Mouse (Mus musculus) heart, postnatal 0 days (tissue): ENCODE measurements at regions not wholly inside any gene's neighbourhood (a gene's known extent, or its start where the extent isn't known, plus 50 kb on each side); places are given as distances from the start of the nearest gene placed in this dataset.

Experiments
- ATAC-seq: fragments of 200-750 bp; cut with Nextera tagmentation; 2 replicates; pipeline ENCODE4 v1.8.0; 2017; ENCODE audit warnings: low read depth, moderate number of reproducible peaks, moderate library complexity; ENCODE audit not compliant: insufficient read depth
- DNase-seq: peaks from one replicate; pipeline ENCODE4 v3.0.0-alpha.2; 2016; ENCODE audit warnings: low spot score
- H3K27ac ChIP-seq: fragments of 300-500 bp; sonication (generic); 2 replicates; pipeline ENCODE4 v1.5.1; 2014; ENCODE audit warnings: low read depth, mild to moderate bottlenecking
- H3K27me3 ChIP-seq: fragments of 300-500 bp; sonication (generic); 2 replicates; pipeline ENCODE4 v1.6.1; 2014; ENCODE audit warnings: low read length, mixed read lengths; ENCODE audit not compliant: control insufficient read depth, insufficient read depth
- H3K36me3 ChIP-seq: fragments of 300-500 bp; sonication (generic); replicated peaks from 2 replicates; pipeline ENCODE4 v1.6.1; 2014; ENCODE audit warnings: low read length, mixed read lengths; ENCODE audit not compliant: control insufficient read depth, insufficient read depth
- H3K4me1 ChIP-seq: fragments of 300-500 bp; sonication (generic); 2 replicates; pipeline ENCODE4 v1.6.1; 2014; ENCODE audit warnings: antibody characterized with exemption; ENCODE audit not compliant: control insufficient read depth, insufficient read depth
- H3K4me2 ChIP-seq: fragments of 300-500 bp; sonication (generic); 2 replicates; pipeline ENCODE4 v1.6.1; 2014; ENCODE audit warnings: low read depth, mild to moderate bottlenecking, low read length, moderate library complexity
- H3K4me3 ChIP-seq: fragments of 300-500 bp; sonication (generic); 2 replicates; pipeline ENCODE4 v1.5.1; 2014; ENCODE audit warnings: low read depth, low read length
- H3K9ac ChIP-seq: fragments of 300-500 bp; sonication (generic); replicated peaks from 2 replicates; pipeline ENCODE4 v1.6.1; 2014; ENCODE audit warnings: low read depth, low read length, mixed read lengths
- H3K9me3 ChIP-seq: fragments of 300-500 bp; sonication (generic); replicated peaks from 2 replicates; pipeline ENCODE4 v1.6.1; 2016; ENCODE audit warnings: low read length; ENCODE audit not compliant: control insufficient read depth
- CTCF ChIP-seq: IDR thresholded peaks from 2 replicates; pipeline ENCODE4 v1.5.1; 2016; ENCODE audit warnings: antibody characterized with exemption, control low read depth, low read depth
- EP300 ChIP-seq: IDR thresholded peaks from 2 replicates; pipeline ENCODE4 v1.6.1; 2016; ENCODE audit warnings: antibody characterized with exemption, low read depth
- WGBS: fragments of 180-500 bp; shearing (Covaris S2); extraction: QIAGEN DNeasy Blood & Tissue Kit; methylation state at CpG from one replicate; pipeline ENCODE4 v1.1.7; 2014; 5-methylcytosine and 5-hydroxymethylcytosine counted together

DNA sequence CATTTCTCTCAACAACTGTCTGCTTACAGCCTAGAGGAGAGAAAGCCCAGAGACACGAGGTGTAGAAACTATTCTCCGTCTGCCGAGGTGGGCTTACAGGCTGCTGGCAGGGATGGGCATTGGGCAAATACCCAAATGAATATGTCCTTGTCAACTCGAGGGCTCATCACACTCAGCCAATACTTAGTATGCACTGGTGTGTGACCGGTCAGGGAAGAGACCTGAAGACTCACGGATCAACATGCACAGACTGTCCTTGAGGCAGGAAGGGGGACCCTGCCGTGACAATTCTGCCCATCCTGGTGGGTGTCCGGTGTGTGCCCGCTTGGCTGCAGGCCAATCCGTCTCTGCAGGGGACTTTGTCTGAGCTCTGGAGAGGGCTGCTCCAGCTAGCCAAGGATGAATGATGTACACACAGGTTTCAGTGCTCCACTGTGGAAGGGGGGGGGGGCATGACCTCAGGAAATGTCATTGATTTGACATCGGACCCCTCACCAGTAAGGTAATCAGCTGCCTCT, 168.7 kb downstream of the Vrk1 start:
- peaks cover 24% of the 10 kb centered on the region for H3K27me3 ChIP-seq
- no peak overlapping the region for H3K4me3 ChIP-seq
- H3K27ac ChIP-seq = no peak overlapping the region
- DNase-seq = no peak
- H3K9me3 ChIP-seq = no peaks in the 10 kb centered on the region; the same call in 1 of the 2 replicates
- no peaks in the 10 kb centered on the region for H3K4me1 ChIP-seq
- no peak overlapping the region for H3K9ac ChIP-seq
- no peaks in the 10 kb centered on the region for H3K36me3 ChIP-seq
- ATAC-seq = no peak
- WGBS = 75% methylated on average over 11 of the region's 11 CpGs
- H3K4me2 ChIP-seq = no peak overlapping the region
- TF ChIP-seq CTCF = no peak
- no peak for TF ChIP-seq EP300

DNA sequence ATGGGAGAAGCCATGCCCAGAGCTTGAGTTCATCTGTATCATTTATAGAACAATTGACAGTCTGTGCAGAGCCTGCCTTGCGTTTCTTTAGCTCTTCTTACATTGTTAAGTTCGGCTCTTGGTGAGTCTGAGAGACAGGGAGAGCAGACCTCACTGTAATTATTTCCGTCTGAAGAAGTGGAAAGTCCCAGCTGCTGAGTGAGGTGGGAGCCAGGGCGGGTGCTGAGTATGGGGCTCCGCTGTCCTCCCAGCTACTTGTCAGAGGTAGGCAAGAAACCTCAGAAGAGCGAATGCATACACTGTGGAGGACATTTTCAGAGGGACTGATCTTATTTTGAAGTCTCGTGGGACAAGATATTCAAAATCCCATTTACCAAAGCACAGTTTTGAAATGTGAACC, 172.9 kb downstream of the Vrk1 start:
- Histone ChIP-seq H3K27me3 (no peaks in the 10 kb centered on the region), H3K4me2 (no peak overlapping the region), H3K4me1 (no peaks in the 10 kb centered on the region), H3K27ac (no peak overlapping the region), H3K36me3 (no peaks in the 10 kb centered on the region), H3K4me3 (no peak overlapping the region), H3K9me3 (no peaks in the 10 kb centered on the region; the same call in 1 of the 2 replicates), H3K9ac (no peak overlapping the region)
- ATAC-seq (no peak), DNase-seq (no peak)
- 71% methylated on average over 7 of the region's 7 CpGs for WGBS
- no peak for TF ChIP-seq EP300
- no peak for TF ChIP-seq CTCF

DNA sequence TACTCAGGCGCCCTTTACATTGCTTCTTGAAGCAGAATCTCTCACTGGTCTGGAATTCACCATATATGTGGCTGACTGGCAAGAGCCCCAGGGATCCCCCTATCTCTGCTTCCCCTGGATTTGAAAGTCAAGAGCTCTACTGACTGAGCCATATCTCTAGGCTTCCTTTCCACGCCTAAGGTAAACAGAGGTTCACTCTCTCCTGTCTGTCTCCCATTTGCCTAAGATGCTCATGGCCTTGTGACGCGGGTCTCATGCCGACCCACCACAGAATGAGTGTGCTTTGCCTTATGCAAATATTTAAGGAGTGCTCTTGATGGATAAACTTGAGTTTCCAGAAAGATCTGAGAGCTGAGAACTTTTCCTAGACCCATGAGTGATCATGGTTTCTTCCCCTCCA, 173.9 kb downstream of the Vrk1 start:
- Histone ChIP-seq H3K36me3 (no peaks in the 10 kb centered on the region), H3K4me1 (no peaks in the 10 kb centered on the region), H3K9me3 (no peaks in the 10 kb centered on the region; the same call in 1 of the 2 replicates), H3K27me3 (no peaks in the 10 kb centered on the region), H3K9ac (no peak overlapping the region), H3K4me2 (no peak overlapping the region), H3K27ac (no peak overlapping the region), H3K4me3 (no peak overlapping the region)
- TF ChIP-seq CTCF (no peak), EP300 (no peak)
- ATAC-seq (no peak), DNase-seq (no peak)
- 63% methylated on average over 5 of the region's 5 CpGs for WGBS

DNA sequence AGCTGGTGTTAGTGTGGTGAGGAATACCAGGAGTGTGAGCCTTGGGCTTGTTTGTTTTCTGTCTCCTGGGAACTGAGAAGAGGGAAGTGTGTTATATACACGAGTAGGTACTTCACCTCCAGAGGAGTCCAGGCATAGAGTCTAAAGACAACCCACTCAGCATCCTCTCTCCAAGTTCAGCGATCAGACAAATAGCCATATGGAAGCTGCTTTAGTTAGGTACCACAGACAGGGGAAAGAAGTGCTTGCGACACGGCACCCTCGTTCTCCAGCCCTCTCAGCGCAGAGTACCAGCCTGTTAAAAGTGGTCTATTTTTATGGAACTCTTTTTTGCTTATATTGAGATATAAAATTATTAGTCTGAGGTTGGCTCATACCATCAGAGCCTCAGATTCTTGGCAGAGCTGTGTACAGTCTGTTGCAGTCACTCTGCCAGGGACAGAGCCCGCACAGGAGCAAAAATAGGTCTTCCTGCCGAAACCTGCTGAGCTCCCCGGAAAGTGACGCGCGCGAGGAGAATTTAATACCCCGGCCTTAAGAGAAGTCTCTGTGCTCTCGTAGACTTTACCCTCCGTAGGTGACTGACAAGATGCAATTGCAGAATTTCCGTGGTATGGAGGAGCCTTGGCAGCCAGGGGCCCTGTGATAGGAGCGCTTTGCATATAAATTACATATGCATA, 175.5 kb downstream of the Vrk1 start:
- H3K4me2 ChIP-seq = no peak overlapping the region
- H3K4me1 ChIP-seq = no peaks in the 10 kb centered on the region
- no peak overlapping the region for H3K27ac ChIP-seq
- DNase-seq = no peak
- no peak overlapping the region for H3K4me3 ChIP-seq
- TF ChIP-seq CTCF (no peak), EP300 (no peak)
- WGBS = 56% methylated on average over 18 of the region's 18 CpGs
- H3K27me3 ChIP-seq = no peaks in the 10 kb centered on the region
- no peak overlapping the region for H3K9ac ChIP-seq
- H3K36me3 ChIP-seq = no peaks in the 10 kb centered on the region
- no peaks in the 10 kb centered on the region for H3K9me3 ChIP-seq
- no peak for ATAC-seq

DNA sequence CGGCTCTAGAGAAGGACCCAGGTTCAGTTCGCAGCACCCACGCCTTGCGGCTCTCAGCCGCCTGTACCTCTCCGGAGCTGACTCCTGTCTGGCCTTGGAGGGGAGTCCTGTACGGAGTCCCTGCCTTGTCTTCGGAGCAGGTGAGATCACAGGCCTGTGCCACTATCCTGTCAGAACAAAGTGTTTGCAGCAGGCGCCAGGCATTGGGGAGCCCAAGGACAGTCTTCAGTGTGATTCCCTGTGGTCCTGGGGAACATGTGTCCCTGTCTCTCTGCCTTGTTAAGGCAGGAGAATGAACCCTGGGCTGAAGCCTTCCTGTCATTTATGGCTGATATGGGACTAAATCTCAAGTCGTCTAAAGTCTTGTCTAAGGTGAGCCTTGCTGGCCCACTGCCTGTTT, 176.5 kb downstream of the Vrk1 start:
- Histone ChIP-seq H3K4me3 (no peak overlapping the region), H3K9ac (no peak overlapping the region), H3K36me3 (no peaks in the 10 kb centered on the region), H3K27me3 (no peaks in the 10 kb centered on the region), H3K4me1 (no peaks in the 10 kb centered on the region), H3K4me2 (no peak overlapping the region), H3K27ac (no peak overlapping the region), H3K9me3 (no peaks in the 10 kb centered on the region)
- no peak for DNase-seq
- WGBS = 86% methylated on average over 10 of the region's 10 CpGs
- TF ChIP-seq EP300 (no peak), CTCF (no peak)
- ATAC-seq = no peak

DNA sequence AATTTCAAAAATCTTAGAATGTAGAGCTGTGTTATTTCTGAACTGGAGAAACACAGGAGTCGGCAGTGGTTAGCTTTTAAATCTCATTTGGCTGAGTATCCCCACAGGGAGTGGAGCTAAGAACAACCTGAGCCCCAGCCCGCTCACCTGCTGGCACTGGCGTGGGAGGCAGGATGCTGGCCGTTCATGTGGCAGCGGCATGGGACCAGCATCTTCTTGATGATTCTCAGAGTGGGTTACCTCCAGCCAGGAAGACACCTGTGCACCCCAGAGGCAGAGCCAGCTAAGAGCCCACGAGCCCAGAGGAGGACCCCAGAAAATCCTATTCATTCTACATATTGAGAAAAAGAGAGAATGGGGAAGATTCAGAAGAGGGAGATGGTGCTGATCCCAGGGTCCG, 181.7 kb downstream of the Vrk1 start:
- H3K36me3 ChIP-seq = no peaks in the 10 kb centered on the region
- H3K9ac ChIP-seq = no peak overlapping the region
- TF ChIP-seq CTCF = no peak
- no peak for TF ChIP-seq EP300
- ATAC-seq = no peak
- no peaks in the 10 kb centered on the region for H3K9me3 ChIP-seq
- no peak overlapping the region for H3K4me3 ChIP-seq
- no peak overlapping the region for H3K27ac ChIP-seq
- H3K27me3 ChIP-seq = no peaks in the 10 kb centered on the region
- 81% methylated on average over 7 of the region's 7 CpGs for WGBS
- no peak overlapping the region for H3K4me2 ChIP-seq
- no peaks in the 10 kb centered on the region for H3K4me1 ChIP-seq
- DNase-seq = no peak
